Mouse (Mus musculus): ENCODE data around the gene Dnmt1. TPM values are rescaled to one million over a fixed set of nuclear protein-coding genes. Genes with fewer than 3 reads are reported as not detected.
A peak's percentile ranks its signal among the peaks of the same experiment; 100 is the strongest.
"Not testable (repeated sequence)": the region's sequence is repeated elsewhere in the genome, so short reads cannot be mapped to it uniquely, and the experiment has no call there.

The Dnmt1 gene
- polyA plus RNA-seq (2012; ENCODE audit: insufficient read depth, insufficient read length, missing spikeins) = 53.0 and 54.5 TPM in 2 replicates

- Histone ChIP-seq H3K4me3 (ENCODE audit: insufficient read depth, low read length) (no peak within 1 kb of the TSS), H3K4me1 (ENCODE audit: control insufficient read depth, insufficient read depth, low read length) (peaks cover 28% of the 10 kb centered on the region), H3K27ac (ENCODE audit: insufficient read depth, low read depth, low read length) (no peak within 1 kb of the TSS)
- no peak for TF ChIP-seq POLR2A (IDR thresholded peaks at IDR 0.05; ENCODE audit: borderline replicate concordance, low read depth, low read length)
- no peak for TF ChIP-seq CTCF (IDR thresholded peaks at IDR 0.05; ENCODE audit: low read depth, low read length)
These were observed at the start of gene Dnmt1 for GRCm38 (mm10) chr9:20959430-20959938. Gene Dnmt1 (minus strand): TSS chr9:20959888.

GRCm38 (mm10) chr9:21008007-21008406, 48.3 kb upstream of the Dnmt1 start:
- TF ChIP-seq POLR2A (IDR thresholded peaks at IDR 0.05; ENCODE audit: borderline replicate concordance, low read depth, low read length) = no peak
- H3K27ac ChIP-seq (ENCODE audit: insufficient read depth, low read depth, low read length) = no peak overlapping the region

GRCm38 (mm10) chr9:21007313-21007952, 47.7 kb upstream of the Dnmt1 start:
- TF ChIP-seq CTCF (IDR thresholded peaks at IDR 0.05; ENCODE audit: low read depth, low read length) = no peak
- no peak for TF ChIP-seq POLR2A (IDR thresholded peaks at IDR 0.05; ENCODE audit: borderline replicate concordance, low read depth, low read length)

More at GRCm38 (mm10) chr9:21008007-21008406, 48.3 kb upstream of the Dnmt1 start:
- H3K4me1 ChIP-seq (ENCODE audit: control insufficient read depth, insufficient read depth, low read length) = peaks cover 10% of the 10 kb centered on the region
- H3K4me3 ChIP-seq (ENCODE audit: insufficient read depth, low read length) = no peak overlapping the region

GRCm38 (mm10) chr9:21002627-21003551, 43.2 kb upstream of the Dnmt1 start, which contains the start of gene Mrpl4:
Gene Mrpl4 (plus strand): TSS chr9:21002738.
- H3K4me1 ChIP-seq (ENCODE audit: control insufficient read depth, insufficient read depth, low read length) = peaks cover 4% of the 10 kb centered on the region
- TF ChIP-seq CTCF (IDR thresholded peaks at IDR 0.05; ENCODE audit: low read depth, low read length) (peak; percentile 28; the same call in 1 of the 2 replicates), POLR2A (IDR thresholded peaks at IDR 0.05; ENCODE audit: borderline replicate concordance, low read depth, low read length) (peak; percentile 90; the same call in 1 of the 2 replicates)
- H3K4me3 ChIP-seq (ENCODE audit: insufficient read depth, low read length) = peak within 1 kb of the TSS; percentile 90
- peak within 1 kb of the TSS; percentile 63 for H3K27ac ChIP-seq (ENCODE audit: insufficient read depth, low read depth, low read length)

More at GRCm38 (mm10) chr9:21007313-21007952, 47.7 kb upstream of the Dnmt1 start:
- no peak overlapping the region for H3K4me3 ChIP-seq (ENCODE audit: insufficient read depth, low read length)
- H3K27ac ChIP-seq (ENCODE audit: insufficient read depth, low read depth, low read length) = no peak overlapping the region
- H3K4me1 ChIP-seq (ENCODE audit: control insufficient read depth, insufficient read depth, low read length) = peaks cover 8% of the 10 kb centered on the region

DNA sequence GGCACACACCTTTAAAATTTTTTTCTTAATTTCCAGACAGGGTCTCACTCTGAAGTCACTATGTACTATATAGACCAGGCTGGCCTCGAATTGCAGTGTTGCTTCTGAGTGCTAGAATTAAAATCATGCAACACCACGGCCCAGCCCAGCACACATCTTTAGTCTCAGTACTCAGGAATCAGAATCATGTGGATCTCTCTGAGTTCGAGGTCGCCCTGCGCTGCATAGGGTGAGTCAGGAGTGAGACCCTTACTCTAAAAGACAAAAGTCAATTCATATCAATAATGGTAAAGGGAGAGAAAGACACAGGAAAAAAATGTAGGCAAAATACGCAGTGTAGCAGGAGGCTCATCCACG, 42.6 kb upstream of the Dnmt1 start:
- Histone ChIP-seq H3K4me3 (ENCODE audit: insufficient read depth, low read length) (peak overlapping the region; percentile 90), H3K27ac (ENCODE audit: insufficient read depth, low read depth, low read length) (peak overlapping the region; percentile 11; the same call in 1 of the 2 replicates), H3K4me1 (ENCODE audit: control insufficient read depth, insufficient read depth, low read length) (peaks cover 8% of the 10 kb centered on the region)
- TF ChIP-seq POLR2A (IDR thresholded peaks at IDR 0.05; ENCODE audit: borderline replicate concordance, low read depth, low read length) (no peak), CTCF (IDR thresholded peaks at IDR 0.05; ENCODE audit: low read depth, low read length) (no peak)

GRCm38 (mm10) chr9:21001651-21002200, 42.0 kb upstream of the Dnmt1 start:
- peaks cover 10% of the 10 kb centered on the region for H3K4me1 ChIP-seq (ENCODE audit: control insufficient read depth, insufficient read depth, low read length)
- H3K4me3 ChIP-seq (ENCODE audit: insufficient read depth, low read length) = no peak overlapping the region
- H3K27ac ChIP-seq (ENCODE audit: insufficient read depth, low read depth, low read length) = no peak overlapping the region

GRCm38 (mm10) chr9:21000811-21001210, 41.1 kb upstream of the Dnmt1 start:
- H3K27ac ChIP-seq (ENCODE audit: insufficient read depth, low read depth, low read length) = no peak overlapping the region
- TF ChIP-seq POLR2A (IDR thresholded peaks at IDR 0.05; ENCODE audit: borderline replicate concordance, low read depth, low read length) (no peak), CTCF (IDR thresholded peaks at IDR 0.05; ENCODE audit: low read depth, low read length) (0 out of 2 replicates have a peak, but pooled peaks have one; percentile 9)
- no peak overlapping the region for H3K4me3 ChIP-seq (ENCODE audit: insufficient read depth, low read length)
- H3K4me1 ChIP-seq (ENCODE audit: control insufficient read depth, insufficient read depth, low read length) = peaks cover 17% of the 10 kb centered on the region

More at GRCm38 (mm10) chr9:21001651-21002200, 42.0 kb upstream of the Dnmt1 start:
- no peak for TF ChIP-seq POLR2A (IDR thresholded peaks at IDR 0.05; ENCODE audit: borderline replicate concordance, low read depth, low read length)
- TF ChIP-seq CTCF (IDR thresholded peaks at IDR 0.05; ENCODE audit: low read depth, low read length) = no peak

DNA sequence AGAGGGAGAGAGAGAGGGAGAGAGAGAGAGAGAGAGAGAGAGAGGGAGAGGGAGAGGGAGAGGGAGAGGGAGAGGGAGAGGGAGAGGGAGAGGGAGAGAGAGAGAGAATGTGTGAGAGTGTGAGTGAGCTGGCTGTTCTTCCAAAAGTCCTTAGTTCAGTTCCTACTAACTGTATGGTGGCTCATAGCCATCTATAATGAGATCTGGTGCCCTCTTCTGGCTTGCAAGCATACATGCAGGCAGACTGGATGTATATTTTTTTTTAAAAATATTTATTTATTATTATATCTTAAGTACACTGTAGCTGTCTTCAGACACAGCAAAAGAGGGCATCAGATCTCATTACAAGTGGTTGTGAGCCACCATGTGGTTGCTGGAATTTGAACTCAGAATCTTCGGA, 38.6 kb upstream of the Dnmt1 start:
- H3K4me3 ChIP-seq (ENCODE audit: insufficient read depth, low read length) = not testable (repeated sequence)
- Histone ChIP-seq H3K27ac (ENCODE audit: insufficient read depth, low read depth, low read length) (peak overlapping the region; percentile 98), H3K4me1 (ENCODE audit: control insufficient read depth, insufficient read depth, low read length) (peaks cover 21% of the 10 kb centered on the region)

DNA sequence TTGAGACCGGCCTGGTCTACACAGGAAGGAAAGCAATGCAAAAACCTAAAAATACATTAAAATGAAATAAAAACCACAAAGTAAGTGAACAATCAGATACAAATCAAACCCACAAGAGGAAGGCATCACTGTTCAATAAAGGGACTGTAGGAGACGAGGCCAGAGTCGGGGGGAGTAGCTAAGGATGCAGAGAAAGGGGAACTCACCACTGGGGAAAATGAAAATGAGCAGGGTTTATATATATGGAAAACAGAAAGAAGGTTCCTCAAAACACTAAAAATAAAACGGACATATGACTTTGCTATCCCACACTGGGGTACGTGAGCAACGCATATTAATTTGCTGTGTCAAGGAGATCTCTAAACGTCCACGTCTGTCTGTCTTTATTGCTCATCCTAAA, 37.4 kb upstream of the Dnmt1 start:
- peak overlapping the region; percentile 98 for H3K27ac ChIP-seq (ENCODE audit: insufficient read depth, low read depth, low read length)
- no peak for TF ChIP-seq CTCF (IDR thresholded peaks at IDR 0.05; ENCODE audit: low read depth, low read length)
- no peak for TF ChIP-seq POLR2A (IDR thresholded peaks at IDR 0.05; ENCODE audit: borderline replicate concordance, low read depth, low read length)
- H3K4me3 ChIP-seq (ENCODE audit: insufficient read depth, low read length) = peak overlapping the region; percentile 31
- H3K4me1 ChIP-seq (ENCODE audit: control insufficient read depth, insufficient read depth, low read length) = peaks cover 20% of the 10 kb centered on the region

Measured in bone marrow macrophage, adult 2 months (primary cell).